Mouse (Mus musculus) spleen, postnatal 4 days (tissue): ENCODE data around the gene Hmgb1.
"Not testable (repeated sequence)": the region's sequence is repeated elsewhere in the genome, so short reads cannot be mapped to it uniquely, and the experiment has no call there.

Experiments used
- DNase-seq, 2 experiments: peaks; one replicate each; pipeline ENCODE4 v3.0.0; 2022; ENCODE audit warnings: low spot score in 2 of 2

The Hmgb1 gene

DNA sequence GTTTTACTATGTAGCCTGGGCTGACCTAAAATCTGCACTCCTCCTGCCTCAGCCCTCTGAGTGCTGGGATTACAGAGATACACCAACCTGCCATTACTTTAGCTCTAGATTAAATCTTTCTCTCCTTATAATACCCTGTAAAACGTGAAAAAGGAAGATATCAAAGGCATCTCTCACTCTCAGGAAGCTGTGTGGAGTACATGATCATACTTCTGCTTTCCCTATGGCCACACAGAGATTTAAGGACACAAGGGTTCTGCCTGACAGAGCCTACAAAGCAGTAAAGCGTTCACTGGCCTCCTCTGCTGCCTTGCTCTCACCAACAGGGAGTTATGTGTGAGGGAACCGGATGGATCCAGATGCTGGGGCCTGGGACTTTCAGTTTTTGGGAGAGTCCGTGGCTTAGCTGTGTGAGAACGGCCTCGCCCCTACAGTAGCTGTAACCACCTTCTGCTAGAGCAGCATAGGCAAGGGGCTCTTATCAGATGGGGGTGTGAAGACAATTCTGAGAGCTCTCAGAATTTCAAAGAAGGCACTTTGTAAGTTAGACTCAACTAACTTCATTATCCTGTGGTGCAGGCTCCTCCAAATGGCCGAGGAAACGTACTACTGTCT is 36.8 kb downstream of the Hmgb1 start:
- no peak for DNase-seq

DNA sequence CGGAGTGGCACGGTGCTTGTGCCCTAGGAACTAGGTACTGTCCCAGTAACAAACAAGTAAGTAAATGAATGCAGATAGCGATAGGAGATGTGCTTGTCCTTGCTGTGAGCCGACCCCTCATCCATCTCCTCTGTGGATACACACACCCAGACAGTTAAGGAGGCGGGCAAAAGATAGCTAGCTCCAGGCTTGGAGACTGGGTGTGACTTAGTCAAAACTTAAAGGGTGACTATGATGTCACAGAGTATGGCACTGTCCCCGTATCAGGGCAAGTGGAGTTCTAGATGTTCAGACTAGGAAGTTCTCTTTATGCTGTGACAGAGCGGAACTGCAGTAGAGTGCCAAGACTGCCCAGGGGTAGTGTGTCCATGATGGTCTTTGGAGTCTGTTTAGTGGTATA is 37.6 kb downstream of the Hmgb1 start:
- DNase-seq = no peak

DNA sequence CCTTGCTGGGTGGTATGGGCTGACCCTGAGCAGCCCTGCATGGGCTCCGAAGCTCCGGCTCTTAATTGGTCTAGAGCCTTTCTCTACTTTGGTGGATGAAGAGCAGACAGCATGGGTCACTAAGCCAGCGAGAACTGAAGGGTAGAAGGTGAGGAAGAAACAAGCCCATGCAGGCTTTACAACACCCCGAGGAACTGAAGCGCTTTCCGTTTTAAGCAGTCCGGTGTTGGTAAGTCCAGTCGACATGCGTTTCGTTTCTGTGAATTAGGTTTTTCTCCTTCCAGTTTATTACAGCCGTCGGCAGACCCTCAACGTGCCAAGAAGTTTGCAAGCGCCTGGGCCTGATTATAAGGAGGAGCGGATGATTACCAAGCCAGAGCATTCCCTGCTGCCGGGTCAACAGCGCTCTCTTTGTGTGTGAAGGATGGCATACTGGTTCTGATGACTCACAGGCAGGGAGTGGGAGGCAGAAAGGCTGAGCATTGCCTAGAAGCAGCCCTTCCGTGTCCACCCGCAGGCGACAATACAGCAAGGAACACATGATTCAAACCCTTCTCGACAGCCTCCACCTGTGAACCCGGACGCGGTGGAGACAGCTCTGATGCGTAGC is 40.4 kb downstream of the Hmgb1 start:
- no peak for DNase-seq

GRCm38 (mm10) chr5:149141155-149141554 is 43.1 kb downstream of the Hmgb1 start:
- not testable (repeated sequence) for DNase-seq

GRCm38 (mm10) chr5:149140336-149140735 is 44.0 kb downstream of the Hmgb1 start:
- no peak for DNase-seq

DNA sequence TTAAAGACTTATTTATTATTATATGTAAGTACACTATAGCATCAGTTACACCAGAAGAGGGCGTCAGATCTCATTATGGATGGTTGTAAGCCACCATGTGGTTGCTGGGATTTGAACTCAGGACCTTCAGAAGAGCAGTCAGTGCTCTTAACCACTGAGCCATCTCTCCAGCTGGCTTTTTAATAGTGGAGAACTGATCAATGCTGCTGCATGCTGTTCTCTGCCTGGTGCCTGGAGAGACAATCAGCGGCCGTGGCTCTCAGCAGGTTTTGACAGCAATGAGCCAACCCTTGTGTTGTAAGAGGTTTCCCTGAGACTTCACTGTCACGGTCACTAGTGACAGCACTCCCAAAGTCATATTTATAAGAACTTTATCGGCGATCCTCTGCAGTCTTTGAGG is 46.2 kb downstream of the Hmgb1 start:
- not testable (repeated sequence) for DNase-seq

GRCm38 (mm10) chr5:149137447-149137846 is 46.8 kb downstream of the Hmgb1 start:
- no peak for DNase-seq

GRCm38 (mm10) chr5:149136933-149137365 is 47.3 kb downstream of the Hmgb1 start:
- peak; percentile 80 to 82 for DNase-seq

DNA sequence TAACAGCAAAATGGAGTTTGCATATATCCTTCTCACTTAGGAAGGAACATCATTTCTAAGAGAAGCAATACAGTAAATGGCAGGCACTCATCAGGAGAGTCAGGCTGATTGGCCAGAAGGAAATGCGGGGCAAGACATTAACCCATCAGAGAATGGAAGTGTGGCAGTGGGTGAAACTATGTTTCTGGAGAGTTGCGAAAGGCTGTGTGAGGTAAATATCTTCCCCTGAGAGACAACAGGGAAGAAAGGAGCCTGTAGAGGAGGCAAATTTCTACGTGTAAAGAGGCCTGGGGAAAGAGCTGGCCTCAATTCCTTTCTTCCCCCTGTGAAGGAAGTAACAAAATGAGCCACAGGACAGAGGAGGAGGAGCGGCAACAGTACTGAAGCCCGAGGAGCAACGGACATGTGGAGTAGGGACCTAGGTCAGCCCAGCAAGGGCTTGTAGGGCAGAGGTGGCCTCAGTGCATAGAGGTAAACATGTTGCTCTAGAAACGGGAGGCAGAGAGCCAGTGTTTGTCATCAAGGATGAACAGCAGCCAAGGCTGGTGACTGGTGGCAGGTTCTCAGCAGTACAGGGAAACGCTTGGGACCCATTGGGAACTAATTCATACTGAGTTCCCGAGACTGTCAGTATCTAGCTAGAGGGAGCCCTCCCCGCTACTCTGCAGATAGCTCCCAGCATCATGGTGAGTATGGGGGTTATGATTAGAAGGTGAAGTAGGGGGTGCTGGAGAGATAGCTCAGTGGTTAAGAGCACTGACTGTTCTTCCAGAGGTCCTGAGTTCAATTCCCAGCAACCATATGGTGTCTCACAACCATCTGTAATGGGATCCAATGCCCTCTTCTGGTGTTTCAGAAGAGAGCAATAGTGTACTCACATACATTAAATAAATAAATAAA is 48.6 kb downstream of the Hmgb1 start:
- DNase-seq = no peak

DNA sequence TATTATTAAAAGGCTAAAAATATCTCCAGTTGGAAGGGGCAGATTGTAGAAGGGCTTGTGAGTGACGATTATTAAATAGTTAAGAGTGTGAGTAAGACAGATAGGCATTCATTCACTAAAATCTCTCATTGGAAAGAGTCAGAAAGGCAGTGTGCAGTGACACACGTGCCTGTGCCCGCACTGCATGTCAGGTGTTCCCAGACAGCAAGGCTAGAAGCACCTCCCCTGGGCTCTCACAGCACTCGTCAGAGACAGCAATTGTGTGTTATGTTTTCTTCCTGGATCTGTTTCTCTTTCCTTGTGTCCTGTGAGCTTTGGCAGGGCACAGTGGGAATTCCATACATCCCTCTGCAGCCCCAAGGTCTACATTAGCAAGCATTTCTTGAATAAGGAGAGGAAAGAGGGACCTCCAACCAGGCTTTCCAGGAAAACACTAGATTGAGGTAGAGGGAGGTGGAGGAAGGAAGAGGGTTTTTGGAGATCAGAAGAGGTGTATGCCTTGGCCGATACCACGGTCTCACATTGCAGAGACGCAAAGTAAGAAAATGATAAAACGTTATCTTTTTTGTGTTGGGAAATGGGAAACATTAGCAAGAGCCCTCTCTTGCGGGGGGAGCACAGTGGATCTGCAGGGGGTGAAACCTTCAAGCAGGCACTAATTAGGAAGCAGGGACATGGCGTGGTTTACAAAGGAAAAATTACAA is 49.4 kb downstream of the Hmgb1 start:
- no peak for DNase-seq

GRCm38 (mm10) chr5:149128473-149128872 is 55.8 kb downstream of the Hmgb1 start:
- no peak for DNase-seq

DNA sequence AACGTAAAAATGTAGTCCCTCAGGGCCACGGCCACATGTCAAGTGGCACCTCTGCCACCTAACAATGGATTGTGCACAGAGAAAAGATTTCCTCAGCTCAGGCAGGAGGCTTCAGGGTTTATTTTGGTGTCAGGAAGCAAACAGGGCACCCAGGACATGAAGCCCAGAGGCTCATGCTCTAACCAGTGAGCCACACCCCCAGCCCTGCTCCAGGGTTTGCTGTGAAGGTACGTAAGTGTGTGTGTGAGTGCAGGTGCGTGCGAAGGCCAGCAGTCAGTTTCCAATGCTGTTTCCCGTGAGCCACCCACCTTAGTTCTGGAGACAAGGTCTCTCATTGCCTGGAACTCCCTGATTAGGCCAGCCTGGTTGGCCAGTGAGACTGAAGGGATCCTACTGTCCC is 60.5 kb downstream of the Hmgb1 start:
- DNase-seq = no peak

- no peak for DNase-seq
These were observed 64.9 kb downstream of the Hmgb1 start for GRCm38 (mm10) chr5:149119341-149119881.

- DNase-seq = no peak
These were observed 66.3 kb downstream of the Hmgb1 start for GRCm38 (mm10) chr5:149117815-149118547.

GRCm38 (mm10) chr5:149114587-149114986 is 69.7 kb downstream of the Hmgb1 start:
- DNase-seq = no peak

DNA sequence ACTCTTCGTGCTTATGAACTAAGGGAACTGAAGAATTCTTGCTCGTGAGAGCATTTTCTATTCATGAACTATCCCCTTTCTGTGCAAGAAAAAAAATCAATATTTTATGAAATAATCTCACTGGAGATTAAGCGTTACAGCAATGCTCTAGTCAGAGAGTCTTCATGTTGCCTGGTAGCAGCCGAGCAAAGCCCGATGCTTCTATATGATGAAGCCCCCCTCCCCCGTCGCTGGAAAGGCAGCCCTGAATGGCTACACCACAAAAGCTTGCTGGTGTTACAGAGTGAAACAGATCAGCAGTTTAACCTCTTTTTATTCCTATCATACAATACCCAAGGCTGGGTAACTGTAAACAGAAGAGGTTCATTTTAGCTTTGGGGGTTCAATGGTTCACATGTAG is 70.3 kb downstream of the Hmgb1 start:
- no peak for DNase-seq

DNA sequence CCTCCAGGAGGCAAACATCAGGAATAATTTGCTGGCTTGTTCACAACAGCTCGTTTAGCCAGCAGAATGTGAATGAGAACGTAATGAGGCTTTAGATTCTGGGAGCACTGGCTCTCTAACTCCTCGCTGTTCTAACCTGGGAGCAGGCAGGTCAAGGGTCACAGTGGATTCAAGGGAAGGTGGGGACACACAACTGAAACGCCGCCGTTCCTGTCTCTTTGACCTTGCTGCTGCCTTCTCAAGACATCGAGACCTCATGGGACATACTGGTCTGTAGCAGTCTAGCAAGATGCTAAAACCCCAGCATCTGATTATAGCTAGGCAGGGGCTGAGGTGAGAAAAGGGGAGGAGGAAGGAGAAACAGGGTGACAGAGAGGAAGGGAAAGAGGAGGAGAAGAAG is 70.8 kb downstream of the Hmgb1 start:
- no peak for DNase-seq

GRCm38 (mm10) chr5:149112559-149112958 is 71.7 kb downstream of the Hmgb1 start:
- no peak for DNase-seq

DNA sequence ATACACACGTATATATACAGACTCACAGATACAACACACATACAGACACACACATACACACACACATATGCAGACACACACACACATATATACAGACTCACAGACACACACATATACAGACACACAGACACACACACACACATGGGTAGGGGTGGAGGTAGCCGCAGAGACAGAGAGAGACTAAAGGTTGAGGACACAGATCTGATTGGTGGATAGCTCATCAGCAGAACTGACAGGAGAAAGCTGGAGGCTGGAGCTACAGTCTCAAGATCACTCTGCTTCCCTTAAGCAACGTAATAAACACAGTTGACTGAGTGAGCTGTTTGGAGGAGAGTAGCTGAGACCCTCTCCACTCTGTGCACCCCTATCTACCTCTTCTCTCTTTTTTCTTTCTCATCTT is 75.1 kb downstream of the Hmgb1 start:
- no peak for DNase-seq

GRCm38 (mm10) chr5:149108178-149108577 is 76.1 kb downstream of the Hmgb1 start:
- DNase-seq = no peak

DNA sequence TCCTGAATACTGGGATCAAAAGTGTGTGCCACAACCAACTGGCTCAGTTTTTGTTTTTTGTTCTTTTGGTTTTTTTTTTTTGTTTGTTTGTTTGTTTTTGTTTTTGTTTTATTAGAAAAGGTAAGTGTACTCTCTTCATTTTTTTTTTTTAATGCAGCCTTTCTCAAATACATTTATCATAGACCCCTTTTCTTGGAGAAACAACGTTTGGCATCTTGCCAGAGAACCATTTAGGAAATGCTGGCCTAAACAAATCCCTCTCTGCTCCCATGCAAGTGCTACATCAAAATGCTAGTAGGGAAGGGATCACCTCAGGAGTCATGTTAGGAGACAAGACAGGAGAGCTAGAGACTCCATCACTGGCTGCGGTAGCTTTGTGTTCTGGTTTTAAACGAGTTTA is 76.7 kb downstream of the Hmgb1 start:
- DNase-seq = no peak
